Mouse (Mus musculus): ENCODE measurements around the gene Agpat3.

DNA sequence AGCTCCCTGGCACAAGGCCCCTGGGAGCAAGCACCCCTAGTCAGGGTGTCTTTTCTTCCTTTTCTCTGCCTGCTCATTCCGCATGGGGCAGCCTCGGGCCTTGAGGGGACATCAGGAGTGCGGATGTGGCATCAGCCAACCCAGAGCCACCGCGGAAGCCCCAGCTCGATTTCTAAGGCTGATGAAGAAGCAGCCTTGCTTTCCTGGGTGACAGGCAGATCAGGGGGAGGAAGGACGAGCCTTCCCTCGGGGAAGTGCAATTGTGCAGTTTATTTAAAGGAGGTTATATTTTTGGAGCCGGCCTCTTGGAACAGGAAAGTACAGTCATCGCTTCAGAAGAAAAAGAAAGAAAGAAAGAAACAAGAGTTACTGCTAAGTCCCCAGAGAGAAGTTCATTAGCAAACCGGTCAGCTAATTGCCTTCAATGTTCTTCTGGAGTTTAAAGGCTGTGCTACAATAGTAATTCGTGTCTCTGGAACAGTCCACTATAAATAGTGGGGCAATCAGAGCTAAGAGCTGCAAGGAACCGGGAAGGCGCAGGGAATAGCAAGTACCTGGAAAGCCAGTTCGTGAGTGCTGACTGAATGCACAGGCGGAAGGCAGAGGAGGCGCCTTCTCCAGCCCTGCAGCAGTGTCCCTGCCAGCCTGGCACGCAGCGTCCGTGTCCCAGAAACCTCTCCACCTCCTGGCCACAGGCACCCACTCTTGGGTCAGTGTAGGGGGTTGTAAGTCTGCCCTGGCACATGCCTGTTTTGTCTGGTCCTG, 36.1 kb upstream of the Agpat3 start:
- TF ChIP-seq CTCF (IDR thresholded peaks at IDR 0.05; ENCODE audit: insufficient read depth, low read length) (no peak), POLR2A (IDR thresholded peaks at IDR 0.05; ENCODE audit: borderline replicate concordance, extremely low read depth, low read depth, low read length) (no peak)
